Mouse (Mus musculus) adrenal gland, postnatal 36 days (tissue): ENCODE data around the gene Rxfp2. TPM values are rescaled to one million over a fixed set of nuclear protein-coding genes. Genes with fewer than 3 reads are reported as not detected.

Source experiments
- DNase-seq, 2 experiments: peaks; one replicate each; pipeline ENCODE4 v3.0.0; 2021; ENCODE audit warnings: mixed read lengths in 1 of 2
- total RNA-seq, 2 experiments: library from RNA; stranded (reverse); gene quantifications; 2 replicates each; pipeline ENCODE4 v1.2.3; 2021

Gene Rxfp2
- total RNA-seq, 2 experiments from 2014 or later, result not detected

- peak in 1 of 2 experiments; percentile 6 for DNase-seq
Measured at GRCm38 (mm10) chr5:150046438-150046837, 28.0 kb downstream of the Rxfp2 start.

GRCm38 (mm10) chr5:150049946-150050345, 31.5 kb downstream of the Rxfp2 start:
- DNase-seq, result peak; percentile 40 to 60

- DNase-seq, result peak; percentile 35 to 49
Measured at GRCm38 (mm10) chr5:150051828-150052227, 33.4 kb downstream of the Rxfp2 start.

- DNase-seq, result no peak
Measured at GRCm38 (mm10) chr5:150053294-150053693, 34.8 kb downstream of the Rxfp2 start.

- no peak for DNase-seq
Measured at GRCm38 (mm10) chr5:150053956-150054355, 35.5 kb downstream of the Rxfp2 start.

GRCm38 (mm10) chr5:150055322-150055721, 36.8 kb downstream of the Rxfp2 start:
- DNase-seq, result no peak

GRCm38 (mm10) chr5:150056056-150056455, 37.6 kb downstream of the Rxfp2 start:
- no peak for DNase-seq

GRCm38 (mm10) chr5:150058845-150059244, 40.4 kb downstream of the Rxfp2 start:
- no peak for DNase-seq

GRCm38 (mm10) chr5:150059466-150059865, 41.0 kb downstream of the Rxfp2 start:
- no peak for DNase-seq

GRCm38 (mm10) chr5:150061086-150061485, 42.6 kb downstream of the Rxfp2 start:
- DNase-seq, result no peak

- no peak for DNase-seq
Measured at GRCm38 (mm10) chr5:150064286-150064685, 45.8 kb downstream of the Rxfp2 start.

GRCm38 (mm10) chr5:150070086-150070485, 51.6 kb downstream of the Rxfp2 start:
- peak in 1 of 2 experiments; percentile 2 for DNase-seq

- no peak for DNase-seq
Measured at GRCm38 (mm10) chr5:150071738-150072137, 53.3 kb downstream of the Rxfp2 start.

GRCm38 (mm10) chr5:150079866-150080797, 61.7 kb downstream of the Rxfp2 start:
- DNase-seq, result no peak

- DNase-seq, result no peak
Measured at GRCm38 (mm10) chr5:150082696-150083095, 64.2 kb downstream of the Rxfp2 start.

- no peak for DNase-seq
Measured at GRCm38 (mm10) chr5:150083190-150083589, 64.7 kb downstream of the Rxfp2 start.

GRCm38 (mm10) chr5:150097620-150098019, 79.1 kb downstream of the Rxfp2 start:
- DNase-seq, result peak; percentile 25 to 48

GRCm38 (mm10) chr5:150098754-150099153, 80.3 kb downstream of the Rxfp2 start:
- no peak for DNase-seq

GRCm38 (mm10) chr5:150101789-150102188, 83.3 kb downstream of the Rxfp2 start:
- peak; percentile 17 to 31 for DNase-seq

- DNase-seq, result no peak
Measured at GRCm38 (mm10) chr5:150106358-150106757, 87.9 kb downstream of the Rxfp2 start.

- DNase-seq, result no peak
Measured at GRCm38 (mm10) chr5:150111236-150111635, 92.8 kb downstream of the Rxfp2 start.

- no peak for DNase-seq
Measured at GRCm38 (mm10) chr5:150114007-150114406, 95.5 kb downstream of the Rxfp2 start.

- DNase-seq, result no peak
Measured at GRCm38 (mm10) chr5:150114778-150115177, 96.3 kb downstream of the Rxfp2 start.
